Mouse (Mus musculus): Measurements from ENCODE around the gene Fuca1. TPM values are rescaled to one million over a fixed set of nuclear protein-coding genes. Genes with fewer than 3 reads are reported as not detected.

Gene Fuca1
- polyA plus RNA-seq, 1 experiment = 46.0 TPM

GRCm38 (mm10) chr4:135912164-135912563 is 8.4 kb upstream of the Fuca1 start:
- Histone ChIP-seq H3K4me3 (ENCODE audit: low read depth, low read length) (no peak overlapping the region), H3K27ac (ENCODE audit: insufficient read depth, low read length) (no peak overlapping the region), H3K9me3 (replicated peaks; ENCODE audit: control insufficient read depth, insufficient read depth, low read length, poor library complexity, severe bottlenecking) (no peaks in the 10 kb centered on the region), H3K27me3 (ENCODE audit: control insufficient read depth, insufficient read depth, low read length, poor library complexity, severe bottlenecking) (no peaks in the 10 kb centered on the region), H3K4me1 (ENCODE audit: control insufficient read depth, insufficient read depth, low read length) (no peaks in the 10 kb centered on the region), H3K36me3 (ENCODE audit: control insufficient read depth, insufficient read depth, low read length, poor library complexity, severe bottlenecking) (no peaks in the 10 kb centered on the region), H3K9ac (ENCODE audit: low read depth, poor library complexity, severe bottlenecking) (no peak overlapping the region)
- TF ChIP-seq POLR2A (IDR thresholded peaks at IDR 0.05; ENCODE audit: insufficient read depth, low read length) = no peak
- TF ChIP-seq CTCF (IDR thresholded peaks at IDR 0.05; ENCODE audit: low read depth, low read length) = no peak
- no peak for TF ChIP-seq EP300 (IDR thresholded peaks at IDR 0.05; ENCODE audit: insufficient read depth, low read depth, low read length)

- Histone ChIP-seq H3K27ac (ENCODE audit: insufficient read depth, low read length) (no peak overlapping the region), H3K9ac (ENCODE audit: low read depth, poor library complexity, severe bottlenecking) (no peak overlapping the region)
- TF ChIP-seq CTCF (IDR thresholded peaks at IDR 0.05; ENCODE audit: low read depth, low read length) (no peak), POLR2A (IDR thresholded peaks at IDR 0.05; ENCODE audit: insufficient read depth, low read length) (no peak), EP300 (IDR thresholded peaks at IDR 0.05; ENCODE audit: insufficient read depth, low read depth, low read length) (no peak)
Observed at GRCm38 (mm10) chr4:135912835-135913234, 7.7 kb upstream of the Fuca1 start.

GRCm38 (mm10) chr4:135913433-135913832 is 7.1 kb upstream of the Fuca1 start:
- Histone ChIP-seq H3K9me3 (replicated peaks; ENCODE audit: control insufficient read depth, insufficient read depth, low read length, poor library complexity, severe bottlenecking) (no peaks in the 10 kb centered on the region), H3K9ac (ENCODE audit: low read depth, poor library complexity, severe bottlenecking) (no peak overlapping the region), H3K4me1 (ENCODE audit: control insufficient read depth, insufficient read depth, low read length) (no peaks in the 10 kb centered on the region), H3K27me3 (ENCODE audit: control insufficient read depth, insufficient read depth, low read length, poor library complexity, severe bottlenecking) (no peaks in the 10 kb centered on the region), H3K36me3 (ENCODE audit: control insufficient read depth, insufficient read depth, low read length, poor library complexity, severe bottlenecking) (no peaks in the 10 kb centered on the region), H3K4me3 (ENCODE audit: low read depth, low read length) (no peak overlapping the region), H3K27ac (ENCODE audit: insufficient read depth, low read length) (no peak overlapping the region)
- no peak for TF ChIP-seq EP300 (IDR thresholded peaks at IDR 0.05; ENCODE audit: insufficient read depth, low read depth, low read length)
- TF ChIP-seq CTCF (IDR thresholded peaks at IDR 0.05; ENCODE audit: low read depth, low read length) = no peak
- TF ChIP-seq POLR2A (IDR thresholded peaks at IDR 0.05; ENCODE audit: insufficient read depth, low read length) = no peak

More at GRCm38 (mm10) chr4:135912835-135913234, 7.7 kb upstream of the Fuca1 start:
- no peaks in the 10 kb centered on the region for H3K9me3 ChIP-seq (replicated peaks; ENCODE audit: control insufficient read depth, insufficient read depth, low read length, poor library complexity, severe bottlenecking)
- H3K27me3 ChIP-seq (ENCODE audit: control insufficient read depth, insufficient read depth, low read length, poor library complexity, severe bottlenecking) = no peaks in the 10 kb centered on the region
- no peaks in the 10 kb centered on the region for H3K36me3 ChIP-seq (ENCODE audit: control insufficient read depth, insufficient read depth, low read length, poor library complexity, severe bottlenecking)
- no peaks in the 10 kb centered on the region for H3K4me1 ChIP-seq (ENCODE audit: control insufficient read depth, insufficient read depth, low read length)
- no peak overlapping the region for H3K4me3 ChIP-seq (ENCODE audit: low read depth, low read length)

- Histone ChIP-seq H3K9ac (ENCODE audit: low read depth, poor library complexity, severe bottlenecking) (no peak overlapping the region), H3K36me3 (ENCODE audit: control insufficient read depth, insufficient read depth, low read length, poor library complexity, severe bottlenecking) (no peaks in the 10 kb centered on the region), H3K27ac (ENCODE audit: insufficient read depth, low read length) (no peak overlapping the region), H3K27me3 (ENCODE audit: control insufficient read depth, insufficient read depth, low read length, poor library complexity, severe bottlenecking) (no peaks in the 10 kb centered on the region), H3K9me3 (replicated peaks; ENCODE audit: control insufficient read depth, insufficient read depth, low read length, poor library complexity, severe bottlenecking) (no peaks in the 10 kb centered on the region), H3K4me1 (ENCODE audit: control insufficient read depth, insufficient read depth, low read length) (no peaks in the 10 kb centered on the region), H3K4me3 (ENCODE audit: low read depth, low read length) (no peak overlapping the region)
- TF ChIP-seq POLR2A (IDR thresholded peaks at IDR 0.05; ENCODE audit: insufficient read depth, low read length) (no peak), CTCF (IDR thresholded peaks at IDR 0.05; ENCODE audit: low read depth, low read length) (no peak), EP300 (IDR thresholded peaks at IDR 0.05; ENCODE audit: insufficient read depth, low read depth, low read length) (no peak)
Observed at GRCm38 (mm10) chr4:135918635-135919279, 1.8 kb upstream of the Fuca1 start.

- Histone ChIP-seq H3K36me3 (ENCODE audit: control insufficient read depth, insufficient read depth, low read length, poor library complexity, severe bottlenecking) (no peaks in the 10 kb centered on the region), H3K27ac (ENCODE audit: insufficient read depth, low read length) (no peak overlapping the region), H3K9ac (ENCODE audit: low read depth, poor library complexity, severe bottlenecking) (no peak overlapping the region), H3K9me3 (replicated peaks; ENCODE audit: control insufficient read depth, insufficient read depth, low read length, poor library complexity, severe bottlenecking) (no peaks in the 10 kb centered on the region), H3K27me3 (ENCODE audit: control insufficient read depth, insufficient read depth, low read length, poor library complexity, severe bottlenecking) (no peaks in the 10 kb centered on the region), H3K4me3 (ENCODE audit: low read depth, low read length) (no peak overlapping the region), H3K4me1 (ENCODE audit: control insufficient read depth, insufficient read depth, low read length) (no peaks in the 10 kb centered on the region)
- no peak for TF ChIP-seq CTCF (IDR thresholded peaks at IDR 0.05; ENCODE audit: low read depth, low read length)
- TF ChIP-seq EP300 (IDR thresholded peaks at IDR 0.05; ENCODE audit: insufficient read depth, low read depth, low read length) = no peak
- TF ChIP-seq POLR2A (IDR thresholded peaks at IDR 0.05; ENCODE audit: insufficient read depth, low read length) = no peak
Observed at GRCm38 (mm10) chr4:135919280-135919639, 1.3 kb upstream of the Fuca1 start.

GRCm38 (mm10) chr4:135921257-135922120 is 954 bp downstream of the Fuca1 start:
- Histone ChIP-seq H3K4me1 (ENCODE audit: control insufficient read depth, insufficient read depth, low read length) (no peaks in the 10 kb centered on the region), H3K27ac (ENCODE audit: insufficient read depth, low read length) (no peak overlapping the region), H3K9me3 (replicated peaks; ENCODE audit: control insufficient read depth, insufficient read depth, low read length, poor library complexity, severe bottlenecking) (no peaks in the 10 kb centered on the region), H3K36me3 (ENCODE audit: control insufficient read depth, insufficient read depth, low read length, poor library complexity, severe bottlenecking) (no peaks in the 10 kb centered on the region), H3K9ac (ENCODE audit: low read depth, poor library complexity, severe bottlenecking) (peak overlapping the region; percentile 62), H3K4me3 (ENCODE audit: low read depth, low read length) (peak overlapping the region; percentile 80), H3K27me3 (ENCODE audit: control insufficient read depth, insufficient read depth, low read length, poor library complexity, severe bottlenecking) (no peaks in the 10 kb centered on the region)
- TF ChIP-seq CTCF (IDR thresholded peaks at IDR 0.05; ENCODE audit: low read depth, low read length) (no peak), EP300 (IDR thresholded peaks at IDR 0.05; ENCODE audit: insufficient read depth, low read depth, low read length) (no peak), POLR2A (IDR thresholded peaks at IDR 0.05; ENCODE audit: insufficient read depth, low read length) (no peak)
